Mouse (Mus musculus) stomach, embryonic 14.5 days (tissue): ENCODE data around the gene Cdhr1. TPM values are rescaled to one million over a fixed set of nuclear protein-coding genes. Genes with fewer than 3 reads are reported as not detected.

Source experiments
- polyA plus RNA-seq: library from polyadenylated mRNA; unstranded; fragments of >200 nt; fragmentation: Nextera tagmentation; extraction: Ambion mirVana; gene quantifications from 2 replicates; pipeline ENCODE4 v1.2.1, GENCODE M21; 2014

Cdhr1 gene
- polyA plus RNA-seq, 1 experiment from 2014 or later: 0.14 TPM

Other genes with a start within 250 kb of the Cdhr1 start
- gene Ccser2, start 129.6 kb downstream of the Cdhr1 start, polyA plus RNA-seq: 26.8 and 31.8 TPM in 2 replicates
- not detected in 2 replicates for gene Rgr, start 49.4 kb downstream of the Cdhr1 start, polyA plus RNA-seq
- not detected in 2 replicates for gene Lrit1, start 43.5 kb downstream of the Cdhr1 start, polyA plus RNA-seq
- gene Lrit2, start 30.4 kb downstream of the Cdhr1 start, polyA plus RNA-seq: not detected in 2 replicates
- 0.88 and 2.9 TPM in 2 replicates for gene 2610528A11Rik, start 15.7 kb upstream of the Cdhr1 start, polyA plus RNA-seq
- 194 and 204 TPM in 2 replicates for gene Ghitm, start 36.9 kb upstream of the Cdhr1 start, polyA plus RNA-seq